Mouse (Mus musculus) limb, embryonic 11.5 days (tissue): ENCODE data around the gene A830005F24Rik. TPM values are rescaled to one million over a fixed set of nuclear protein-coding genes. Genes with fewer than 3 reads are reported as not detected.
A peak's percentile ranks its signal among the peaks of the same experiment; 100 is the strongest.

Experiments
- ATAC-seq: fragments of 200-750 bp; cut with Nextera tagmentation; 2 replicates; pipeline ENCODE4 v1.8.0; 2017; ENCODE audit warnings: low read depth; ENCODE audit not compliant: insufficient number of reproducible peaks, low FRiP score, low TSS enrichment
- DNase-seq: peaks from one replicate; pipeline ENCODE4 v3.0.0-alpha.2; 2015; ENCODE audit warnings: low spot score
- H3K27ac ChIP-seq: fragments of 300-500 bp; sonication (generic); replicated peaks from 2 replicates; pipeline ENCODE4 v1.5.1; 2014; ENCODE audit warnings: low read depth, mild to moderate bottlenecking, low read length
- H3K27me3 ChIP-seq: fragments of 300-500 bp; sonication (generic); 2 replicates; pipeline ENCODE4 v1.6.1; 2014; ENCODE audit warnings: mild to moderate bottlenecking, low read length, mixed read lengths; ENCODE audit not compliant: control insufficient read depth, insufficient read depth
- H3K36me3 ChIP-seq: fragments of 300-500 bp; sonication (generic); 2 replicates; pipeline ENCODE4 v1.6.1; 2014; ENCODE audit warnings: mild to moderate bottlenecking, low read length, moderate library complexity, mixed read lengths; ENCODE audit not compliant: control insufficient read depth, insufficient read depth
- H3K4me1 ChIP-seq: fragments of 300-500 bp; sonication (generic); 2 replicates; pipeline ENCODE4 v1.6.1; 2014; ENCODE audit warnings: low read length, mixed read lengths; ENCODE audit not compliant: control insufficient read depth, insufficient read depth
- H3K4me2 ChIP-seq: fragments of 300-500 bp; sonication (generic); 2 replicates; pipeline ENCODE4 v1.6.1; 2014; ENCODE audit warnings: low read depth, mild to moderate bottlenecking, moderate library complexity; ENCODE audit not compliant: severe bottlenecking
- H3K4me3 ChIP-seq: fragments of 300-500 bp; sonication (generic); 2 replicates; pipeline ENCODE4 v1.5.1; 2014; ENCODE audit warnings: low read depth, low read length
- H3K9ac ChIP-seq: fragments of 300-500 bp; sonication (generic); 2 replicates; pipeline ENCODE4 v1.6.1; 2014; ENCODE audit warnings: mild to moderate bottlenecking, low read length
- H3K9me3 ChIP-seq: fragments of 300-500 bp; sonication (generic); 2 replicates; pipeline ENCODE4 v1.6.1; 2016; ENCODE audit warnings: low read length; ENCODE audit not compliant: control insufficient read depth
- WGBS: fragments of 180-500 bp; shearing (Covaris S2); extraction: QIAGEN DNeasy Blood & Tissue Kit; methylation state at CpG from one replicate; pipeline ENCODE4 v1.1.7; 2014; 5-methylcytosine and 5-hydroxymethylcytosine counted together
- polyA plus RNA-seq: library from polyadenylated mRNA; unstranded; fragments of >200 nt; fragmentation: Nextera tagmentation; extraction: Ambion mirVana; gene quantifications from 2 replicates; pipeline ENCODE4 v1.2.1, GENCODE M21; 2014

A830005F24Rik gene
- polyA plus RNA-seq, 1 experiment from 2014 or later = 3.5 TPM

DNA sequence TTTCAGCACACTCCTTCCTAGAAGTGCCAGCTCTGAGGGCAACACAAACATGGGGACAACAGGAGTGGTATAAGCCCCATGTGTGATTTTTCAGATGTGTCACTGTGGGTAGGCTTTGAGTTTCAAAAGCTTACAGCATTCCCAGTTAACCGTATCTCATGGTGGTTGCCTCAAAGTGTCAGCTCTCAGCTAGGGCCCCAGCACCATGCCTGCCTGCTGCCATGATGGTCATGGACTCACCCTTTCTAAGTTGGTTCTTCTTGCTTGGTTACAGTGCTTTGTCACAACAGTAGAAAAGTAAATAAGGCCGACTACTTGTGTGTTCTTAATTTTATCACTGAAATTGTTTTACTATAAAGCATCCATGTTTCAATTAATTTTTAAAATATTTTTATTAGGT, 18.1 kb downstream of the A830005F24Rik start:
- H3K27me3 ChIP-seq = no peaks in the 10 kb centered on the region
- no peak overlapping the region for H3K4me3 ChIP-seq
- no peaks in the 10 kb centered on the region for H3K4me1 ChIP-seq
- no peak overlapping the region for H3K9ac ChIP-seq
- H3K4me2 ChIP-seq = no peak overlapping the region
- no peaks in the 10 kb centered on the region for H3K9me3 ChIP-seq
- no peaks in the 10 kb centered on the region; the same call in 1 of the 2 replicates for H3K36me3 ChIP-seq
- 74% methylated on average over 2 of the region's 2 CpGs for WGBS
- H3K27ac ChIP-seq = no peak overlapping the region
- DNase-seq (no peak), ATAC-seq (no peak)

DNA sequence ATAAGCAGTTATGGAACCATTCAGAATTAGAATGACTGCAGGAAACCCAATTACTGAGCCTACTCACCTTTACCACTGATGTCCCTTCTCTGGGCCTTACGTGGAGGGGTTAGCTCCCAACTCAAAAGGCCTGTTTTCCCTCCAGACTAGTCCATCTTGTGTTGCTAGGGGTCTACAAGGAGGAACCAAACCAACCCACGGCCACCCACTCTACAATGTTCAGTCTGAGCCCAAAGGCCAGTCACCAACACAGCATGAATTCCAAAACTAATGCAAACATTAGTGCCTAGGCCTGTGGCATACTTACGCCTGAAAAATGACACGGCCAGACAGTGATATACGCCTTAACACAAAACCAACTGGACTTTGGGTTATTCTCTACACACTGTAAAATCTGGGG, 20.1 kb downstream of the A830005F24Rik start:
- WGBS = 94% methylated on average over 5 of the region's 5 CpGs
- ATAC-seq = no peak

DNA sequence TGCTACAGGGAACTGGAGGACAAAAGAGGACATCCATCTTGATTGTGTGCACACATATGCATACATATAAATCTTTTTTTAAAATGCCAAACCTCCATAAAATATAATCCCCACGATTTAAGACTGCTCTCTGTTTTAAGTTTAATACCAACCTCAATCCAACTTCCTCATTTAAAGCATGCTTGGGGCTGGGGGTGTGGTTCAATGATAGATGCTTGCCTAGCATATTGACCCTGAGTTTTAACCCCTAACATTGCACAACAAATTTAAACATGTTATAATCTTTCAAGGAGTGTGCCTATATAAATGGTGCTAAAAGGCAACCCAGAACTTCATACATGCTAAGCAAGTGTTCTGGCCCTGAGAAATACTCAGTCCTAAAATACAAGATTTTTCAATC, 27.1 kb downstream of the A830005F24Rik start:
- Histone ChIP-seq H3K36me3 (no peaks in the 10 kb centered on the region), H3K27me3 (no peaks in the 10 kb centered on the region), H3K4me2 (no peak overlapping the region), H3K9me3 (no peaks in the 10 kb centered on the region), H3K4me1 (peaks cover 4% of the 10 kb centered on the region; the same call in 1 of the 2 replicates), H3K4me3 (no peak overlapping the region), H3K9ac (no peak overlapping the region), H3K27ac (no peak overlapping the region)
- ATAC-seq = no peak
- WGBS = 61% methylated on average over 1 of the region's 1 CpGs
- no peak for DNase-seq

More for the DNA sequence above, 20.1 kb downstream of the A830005F24Rik start:
- Histone ChIP-seq H3K9me3 (no peaks in the 10 kb centered on the region), H3K9ac (no peak overlapping the region), H3K36me3 (no peaks in the 10 kb centered on the region; the same call in 1 of the 2 replicates), H3K4me2 (no peak overlapping the region), H3K4me1 (no peaks in the 10 kb centered on the region), H3K27me3 (no peaks in the 10 kb centered on the region), H3K27ac (no peak overlapping the region), H3K4me3 (no peak overlapping the region)
- DNase-seq = no peak

DNA sequence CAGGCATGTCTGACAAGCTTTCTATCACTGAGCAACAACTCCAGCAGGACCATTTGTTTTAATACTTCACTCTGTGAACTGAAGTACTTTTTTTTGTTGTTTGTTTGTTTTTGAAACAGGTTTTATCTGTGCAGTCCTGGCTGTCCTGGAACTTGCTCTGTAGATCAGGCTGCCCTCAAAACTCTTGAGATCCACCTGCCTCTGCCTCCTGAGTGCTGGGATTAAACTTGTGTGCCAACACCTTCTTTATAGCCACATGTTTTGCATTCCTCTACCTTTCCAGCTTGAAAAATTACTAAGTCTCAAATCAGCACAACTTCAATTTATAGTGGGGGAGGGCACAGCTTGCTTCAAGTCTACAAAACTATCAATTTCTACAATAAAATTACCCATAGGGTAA, 31.0 kb downstream of the A830005F24Rik start:
- Histone ChIP-seq H3K9me3 (no peaks in the 10 kb centered on the region), H3K4me1 (peaks cover 4% of the 10 kb centered on the region; the same call in 1 of the 2 replicates), H3K27me3 (no peaks in the 10 kb centered on the region), H3K4me3 (no peak overlapping the region; the same call in 1 of the 2 replicates), H3K9ac (no peak overlapping the region), H3K4me2 (peak overlapping the region; percentile 55; the same call in 1 of the 2 replicates), H3K36me3 (no peaks in the 10 kb centered on the region), H3K27ac (no peak overlapping the region)
- DNase-seq (no peak), ATAC-seq (no peak)

DNA sequence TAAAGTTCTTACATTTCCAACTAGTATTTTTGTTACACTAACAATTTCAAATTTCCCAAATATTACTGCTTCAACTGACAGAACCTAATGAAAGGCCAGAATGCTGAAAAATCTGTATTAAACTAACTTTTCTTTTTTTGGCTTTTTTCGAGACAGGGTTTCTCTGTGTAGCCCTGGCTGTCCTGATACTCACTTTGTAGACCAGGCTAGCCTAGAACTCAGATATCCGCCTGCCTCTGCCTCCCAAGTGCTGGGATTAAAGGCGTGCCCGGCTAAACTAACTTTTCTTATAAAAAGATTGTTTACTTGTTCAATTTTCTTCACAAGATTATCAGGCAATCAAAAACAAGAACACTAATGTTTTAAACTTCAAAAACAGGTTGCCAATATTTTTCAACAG, 31.5 kb downstream of the A830005F24Rik start:
- WGBS = 53% methylated on average over 4 of the region's 4 CpGs
- Histone ChIP-seq H3K4me2 (peak overlapping the region; percentile 55), H3K9me3 (no peaks in the 10 kb centered on the region), H3K27ac (no peak overlapping the region), H3K4me1 (peaks cover 4% of the 10 kb centered on the region; the same call in 1 of the 2 replicates), H3K27me3 (no peaks in the 10 kb centered on the region), H3K9ac (no peak overlapping the region; the same call in 1 of the 2 replicates), H3K36me3 (no peaks in the 10 kb centered on the region), H3K4me3 (peak overlapping the region; percentile 95)
- DNase-seq (no peak), ATAC-seq (no peak)

DNA sequence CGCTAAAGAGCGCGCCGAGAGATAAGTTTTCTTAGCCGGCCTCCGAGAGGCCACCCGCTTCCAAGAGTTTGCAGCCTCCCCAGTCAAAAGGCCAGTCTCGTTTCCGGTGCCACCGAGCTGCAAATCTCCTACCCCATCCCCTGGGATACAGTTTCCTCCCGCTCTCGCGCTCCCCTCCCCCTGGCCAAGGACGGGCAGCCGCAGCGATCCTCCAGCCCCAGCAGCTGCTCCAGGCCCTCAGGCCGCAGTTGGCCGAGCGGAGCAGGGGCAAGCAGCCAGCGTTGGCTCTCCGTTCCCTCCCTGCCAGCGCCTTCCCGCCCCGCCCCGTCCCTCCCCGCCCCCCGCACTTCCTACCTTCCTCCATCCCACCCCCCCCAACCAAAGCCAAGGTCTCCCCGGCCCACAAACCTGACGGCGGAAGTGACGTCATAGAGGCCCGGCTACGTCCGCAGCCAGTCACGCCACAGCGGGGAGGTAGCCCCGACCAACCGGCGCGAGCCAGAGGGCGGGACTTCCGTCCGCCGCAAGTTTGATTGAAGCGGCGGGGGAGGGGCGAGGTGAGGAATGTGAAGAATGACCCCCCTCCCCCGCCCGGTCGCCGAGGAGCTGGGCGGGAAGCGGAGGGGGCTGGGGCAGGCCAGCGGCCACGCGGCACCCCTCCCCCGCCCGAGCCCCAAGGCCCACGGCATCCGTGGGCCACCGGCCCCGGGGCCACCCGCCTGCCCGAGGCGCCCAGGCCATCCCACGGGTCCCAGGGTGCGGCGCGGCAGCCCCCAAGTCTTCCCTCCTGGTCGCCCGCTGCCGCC, 32.3 kb downstream of the A830005F24Rik start:
- Histone ChIP-seq H3K36me3 (no peaks in the 10 kb centered on the region), H3K4me3 (peak overlapping the region; percentile 95), H3K27me3 (no peaks in the 10 kb centered on the region), H3K27ac (peak overlapping the region; percentile 98), H3K9ac (peak overlapping the region; percentile 99), H3K4me1 (peaks cover 4% of the 10 kb centered on the region; the same call in 1 of the 2 replicates), H3K4me2 (peak overlapping the region; percentile 55), H3K9me3 (no peaks in the 10 kb centered on the region)
- DNase-seq = peak; percentile 99
- under 1% methylated on average over 59 of the region's 72 CpGs for WGBS
- ATAC-seq = peak; percentile 93

DNA sequence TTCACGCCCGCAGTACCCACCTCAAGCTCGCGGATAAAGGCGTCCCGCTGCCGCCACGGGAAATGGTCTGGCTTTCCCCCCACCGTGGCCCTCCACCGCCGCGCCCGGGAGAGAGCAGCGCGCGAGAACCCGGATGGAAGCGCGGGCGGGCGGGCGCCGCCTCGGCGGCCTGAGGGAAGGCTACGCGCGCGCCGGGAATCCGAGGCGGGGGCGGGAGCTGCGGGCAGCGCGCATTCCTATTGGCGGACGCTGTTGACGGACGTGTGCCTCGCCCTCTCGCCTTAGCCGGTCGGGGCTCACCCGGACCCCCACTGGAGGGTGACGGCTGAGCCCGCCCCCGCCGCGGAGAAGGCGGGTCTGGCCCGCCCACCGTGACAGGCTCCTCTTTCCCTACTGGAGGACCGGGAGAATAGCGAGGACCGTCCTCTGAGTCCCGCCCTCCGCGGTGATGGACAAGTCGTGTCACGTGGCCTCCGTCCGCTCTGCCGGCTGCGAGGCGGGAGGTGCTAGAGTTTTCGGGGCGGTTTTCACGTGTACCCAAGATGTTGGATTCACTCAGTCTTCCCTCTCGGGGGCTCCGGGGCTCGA, 33.1 kb downstream of the A830005F24Rik start:
- H3K9me3 ChIP-seq = no peaks in the 10 kb centered on the region
- peak overlapping the region; percentile 29; the same call in 1 of the 2 replicates for H3K4me2 ChIP-seq
- peaks cover 4% of the 10 kb centered on the region; the same call in 1 of the 2 replicates for H3K4me1 ChIP-seq
- H3K36me3 ChIP-seq = no peaks in the 10 kb centered on the region
- H3K9ac ChIP-seq = peak overlapping the region; percentile 99
- peak; percentile 99 for DNase-seq
- H3K27me3 ChIP-seq = no peaks in the 10 kb centered on the region
- peak overlapping the region; percentile 98 for H3K27ac ChIP-seq
- ATAC-seq = peak; percentile 96
- H3K4me3 ChIP-seq = peak overlapping the region; percentile 95
- under 1% methylated on average over 70 of the region's 72 CpGs for WGBS

DNA sequence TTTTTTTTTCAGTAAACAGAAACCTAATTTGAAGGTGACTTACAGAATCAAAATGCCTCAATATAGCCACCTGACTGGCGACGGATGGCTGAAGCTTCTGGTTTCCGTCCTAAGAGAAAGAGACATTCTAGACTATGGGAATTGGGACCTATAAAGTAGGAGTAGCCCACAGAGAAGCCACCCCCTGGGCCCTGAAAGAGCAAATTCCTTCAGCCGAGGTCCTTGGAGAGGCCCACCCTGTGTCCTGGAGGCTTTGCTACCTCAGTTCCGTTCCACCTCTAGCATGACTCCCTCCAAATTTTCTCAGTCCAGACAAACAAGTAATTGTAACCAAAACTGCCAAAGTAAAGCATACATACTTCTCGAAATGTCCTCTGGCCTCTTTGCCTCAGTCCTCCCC, 34.3 kb downstream of the A830005F24Rik start:
- H3K9me3 ChIP-seq = no peaks in the 10 kb centered on the region
- H3K4me1 ChIP-seq = peaks cover 4% of the 10 kb centered on the region; the same call in 1 of the 2 replicates
- H3K27me3 ChIP-seq = no peaks in the 10 kb centered on the region
- H3K27ac ChIP-seq = no peak overlapping the region
- no peak overlapping the region for H3K4me2 ChIP-seq
- no peak overlapping the region for H3K4me3 ChIP-seq
- DNase-seq (no peak), ATAC-seq (no peak)
- WGBS = 93% methylated on average over 6 of the region's 6 CpGs
- no peak overlapping the region for H3K9ac ChIP-seq
- no peaks in the 10 kb centered on the region for H3K36me3 ChIP-seq
